Mouse (Mus musculus): ENCODE measurements around the gene Sgms1.

DNA sequence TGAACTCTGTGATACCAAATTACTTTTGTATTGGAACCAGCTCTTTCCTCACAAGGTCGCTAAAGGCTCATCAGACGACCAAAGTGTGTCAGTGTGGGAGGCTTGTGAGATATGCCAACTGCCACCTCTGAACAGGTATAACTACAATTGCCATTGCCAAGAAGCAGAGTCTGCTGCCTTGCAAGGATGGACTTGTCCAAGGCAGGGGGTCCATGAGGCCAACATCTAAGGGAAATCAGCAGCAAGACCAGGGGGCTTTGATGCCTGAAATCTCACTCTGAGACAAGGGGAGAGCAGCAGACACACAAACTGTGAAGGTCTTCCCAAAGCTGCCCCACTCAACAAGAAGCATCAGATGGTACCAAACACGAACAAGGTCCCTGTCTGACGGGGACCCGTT lies 251.6 kb downstream of the Sgms1 start:
- no peak for TF ChIP-seq GATA1 (IDR thresholded peaks at IDR 0.05; ENCODE audit: borderline replicate concordance, low read length)
- no peak for TF ChIP-seq FLI1 (IDR thresholded peaks at IDR 0.05; ENCODE audit: low read length)
